Mouse (Mus musculus) liver, postnatal 0 days (tissue): Measurements from ENCODE around the gene 1700008O03Rik.

Experiments
- CTCF ChIP-seq: sonication (generic); IDR thresholded peaks from 2 replicates; pipeline ENCODE4 v1.5.1; 2016; ENCODE audit warnings: antibody characterized with exemption, low read depth
- EP300 ChIP-seq: IDR thresholded peaks from 2 replicates; pipeline ENCODE4 v1.6.1; 2016; ENCODE audit warnings: antibody characterized with exemption, low read depth, mild to moderate bottlenecking

- TF ChIP-seq CTCF (peak; percentile 82), EP300 (no peak)
These were observed 12.9 kb upstream of the 1700008O03Rik start for GRCm38 (mm10) chr7:44398570-44398969.
